Mouse (Mus musculus) embryonic facial prominence, embryonic 11.5 days (tissue): ENCODE measurements around the gene Trim46. TPM values are rescaled to one million over a fixed set of nuclear protein-coding genes. Genes with fewer than 3 reads are reported as not detected.

Experiments used
- ATAC-seq: fragments of 200-750 bp; cut with Nextera tagmentation; replicated peaks from 2 replicates; pipeline ENCODE4 v1.8.0; 2017; ENCODE audit warnings: low read depth; ENCODE audit not compliant: insufficient number of reproducible peaks, low FRiP score, low TSS enrichment
- DNase-seq: peaks from one replicate; pipeline ENCODE4 v3.0.0-alpha.2; 2015; ENCODE audit warnings: low spot score
- H3K27ac ChIP-seq: fragments of 300-500 bp; sonication (generic); replicated peaks from 2 replicates; pipeline ENCODE4 v1.5.1; 2014; ENCODE audit warnings: mild to moderate bottlenecking, low read depth, low read length, control low read depth
- H3K27me3 ChIP-seq: fragments of 300-500 bp; sonication (generic); 2 replicates; pipeline ENCODE4 v1.6.1; 2014; ENCODE audit warnings: mild to moderate bottlenecking, low read length, moderate library complexity, mixed read lengths; ENCODE audit not compliant: control insufficient read depth, insufficient read depth
- H3K36me3 ChIP-seq: fragments of 300-500 bp; sonication (generic); replicated peaks from 2 replicates; pipeline ENCODE4 v1.6.1; 2014; ENCODE audit warnings: low read depth, mild to moderate bottlenecking, low read length, moderate library complexity, mixed read lengths; ENCODE audit not compliant: control insufficient read depth, insufficient read depth
- H3K4me1 ChIP-seq: fragments of 300-500 bp; sonication (generic); 2 replicates; pipeline ENCODE4 v1.6.1; 2014; ENCODE audit warnings: low read length, mixed read lengths; ENCODE audit not compliant: control insufficient read depth, insufficient read depth
- H3K4me2 ChIP-seq: fragments of 300-500 bp; sonication (generic); 2 replicates; pipeline ENCODE4 v1.6.1; 2014; ENCODE audit warnings: low read depth, mild to moderate bottlenecking, control low read depth, low read length, moderate library complexity
- H3K4me3 ChIP-seq: fragments of 300-500 bp; sonication (generic); 2 replicates; pipeline ENCODE4 v1.5.1; 2014; ENCODE audit warnings: low read depth, low read length, control low read depth
- H3K9ac ChIP-seq: fragments of 300-500 bp; sonication (generic); replicated peaks from 2 replicates; pipeline ENCODE4 v1.6.1; 2014; ENCODE audit warnings: mild to moderate bottlenecking, control low read depth, low read length
- H3K9me3 ChIP-seq: fragments of 300-500 bp; sonication (generic); replicated peaks from 2 replicates; pipeline ENCODE4 v1.6.1; 2016; ENCODE audit warnings: mild to moderate bottlenecking, low read length, inconsistent platforms, mixed read lengths; ENCODE audit not compliant: control insufficient read depth
- WGBS: fragments of 180-500 bp; shearing (Covaris S2); extraction: QIAGEN DNeasy Blood & Tissue Kit; methylation state at CpG from one replicate; pipeline ENCODE4 v1.1.7; 2014; 5-methylcytosine and 5-hydroxymethylcytosine counted together
- polyA plus RNA-seq: library from polyadenylated mRNA; unstranded; fragments of >200 nt; fragmentation: Nextera tagmentation; extraction: Ambion mirVana; gene quantifications from 2 replicates; pipeline ENCODE4 v1.2.1, GENCODE M21; 2014

Trim46 gene
- polyA plus RNA-seq, 1 experiment from 2014 or later = 3.0 TPM

- no peak overlapping the region for H3K4me3 ChIP-seq
- H3K4me1 ChIP-seq = no peaks in the 10 kb centered on the region
- no peaks in the 10 kb centered on the region; the same call in 1 of the 2 replicates for H3K36me3 ChIP-seq
- H3K27me3 ChIP-seq = no peaks in the 10 kb centered on the region
- 43% methylated on average over 5 of the region's 5 CpGs for WGBS
- DNase-seq = no peak
- no peaks in the 10 kb centered on the region for H3K9me3 ChIP-seq
- ATAC-seq = no peak
- H3K4me2 ChIP-seq = no peak overlapping the region
- no peak overlapping the region for H3K9ac ChIP-seq
- no peak overlapping the region for H3K27ac ChIP-seq
Measured at GRCm38 (mm10) chr3:89287286-89287685, 41.2 kb upstream of the Trim46 start.

- DNase-seq = no peak
- no peak overlapping the region for H3K9ac ChIP-seq
- H3K27ac ChIP-seq = no peak overlapping the region
Measured at GRCm38 (mm10) chr3:89285526-89285925, 39.4 kb upstream of the Trim46 start.

GRCm38 (mm10) chr3:89284261-89284660 lies 38.2 kb upstream of the Trim46 start:
- 82% methylated on average over 3 of the region's 3 CpGs for WGBS
- Histone ChIP-seq H3K4me1 (peaks cover 6% of the 10 kb centered on the region; the same call in 1 of the 2 replicates), H3K27ac (no peak overlapping the region), H3K36me3 (no peaks in the 10 kb centered on the region), H3K4me2 (no peak overlapping the region), H3K27me3 (peaks cover 5% of the 10 kb centered on the region), H3K9me3 (no peaks in the 10 kb centered on the region), H3K4me3 (no peak overlapping the region), H3K9ac (no peak overlapping the region)
- no peak for DNase-seq
- ATAC-seq = no peak

More at GRCm38 (mm10) chr3:89285526-89285925, 39.4 kb upstream of the Trim46 start:
- no peak for ATAC-seq
- Histone ChIP-seq H3K9me3 (no peaks in the 10 kb centered on the region), H3K27me3 (peaks cover 1% of the 10 kb centered on the region; the same call in 1 of the 2 replicates), H3K4me2 (no peak overlapping the region), H3K36me3 (no peaks in the 10 kb centered on the region), H3K4me3 (no peak overlapping the region), H3K4me1 (no peaks in the 10 kb centered on the region)
- 36% methylated on average over 2 of the region's 2 CpGs for WGBS

GRCm38 (mm10) chr3:89282291-89282643 lies 36.2 kb upstream of the Trim46 start:
- H3K27me3 ChIP-seq = peaks cover 5% of the 10 kb centered on the region
- H3K4me1 ChIP-seq = peaks cover 16% of the 10 kb centered on the region
- WGBS = 22% methylated on average over 4 of the region's 4 CpGs
- no peak overlapping the region for H3K4me3 ChIP-seq
- H3K4me2 ChIP-seq = no peak overlapping the region
- DNase-seq (no peak), ATAC-seq (no peak)
- no peak overlapping the region for H3K27ac ChIP-seq
- H3K9ac ChIP-seq = 0 out of 2 replicates have a peak overlapping the region, but pooled peaks have one; percentile 11
- no peaks in the 10 kb centered on the region for H3K36me3 ChIP-seq
- no peaks in the 10 kb centered on the region for H3K9me3 ChIP-seq

GRCm38 (mm10) chr3:89281579-89282290 lies 35.6 kb upstream of the Trim46 start:
- 10% methylated on average over 20 of the region's 20 CpGs for WGBS
- H3K4me3 ChIP-seq = peak overlapping the region; percentile 49; the same call in 1 of the 2 replicates
- peaks cover 5% of the 10 kb centered on the region for H3K27me3 ChIP-seq
- no peak for ATAC-seq
- no peak overlapping the region for H3K27ac ChIP-seq
- no peaks in the 10 kb centered on the region for H3K9me3 ChIP-seq
- H3K9ac ChIP-seq = 0 out of 2 replicates have a peak overlapping the region, but pooled peaks have one; percentile 11
- H3K4me2 ChIP-seq = peak overlapping the region; percentile 43; the same call in 1 of the 2 replicates
- no peaks in the 10 kb centered on the region for H3K36me3 ChIP-seq
- peak; percentile 95 for DNase-seq
- peaks cover 16% of the 10 kb centered on the region for H3K4me1 ChIP-seq

- H3K4me2 ChIP-seq = peak within 1 kb of the TSS; percentile 43
- DNase-seq (peak; percentile 64), ATAC-seq (0 out of 2 replicates have a peak, but pooled peaks have one; percentile 29)
- under 1% methylated on average over 49 of the region's 52 CpGs for WGBS
- no peaks in the 10 kb centered on the region for H3K36me3 ChIP-seq
- H3K9ac ChIP-seq = peak within 1 kb of the TSS; percentile 68
- peaks cover 5% of the 10 kb centered on the region for H3K27me3 ChIP-seq
- no peaks in the 10 kb centered on the region for H3K9me3 ChIP-seq
- no peak within 1 kb of the TSS for H3K27ac ChIP-seq
- peak within 1 kb of the TSS; percentile 49 for H3K4me3 ChIP-seq
- peaks cover 16% of the 10 kb centered on the region for H3K4me1 ChIP-seq
Measured at GRCm38 (mm10) chr3:89280606-89281511, 34.8 kb upstream of the Trim46 start, which contains the start of gene Efna1. Gene Efna1, minus strand, starts transcription at chr3:89281142.

- DNase-seq (no peak), ATAC-seq (no peak)
- H3K36me3 ChIP-seq = no peaks in the 10 kb centered on the region
- H3K9ac ChIP-seq = peak overlapping the region; percentile 68
- WGBS = under 1% methylated on average over 29 of the region's 29 CpGs
- H3K27me3 ChIP-seq = peaks cover 5% of the 10 kb centered on the region
- peak overlapping the region; percentile 43 for H3K4me2 ChIP-seq
- H3K9me3 ChIP-seq = no peaks in the 10 kb centered on the region
- peaks cover 16% of the 10 kb centered on the region for H3K4me1 ChIP-seq
- no peak overlapping the region for H3K27ac ChIP-seq
- H3K4me3 ChIP-seq = peak overlapping the region; percentile 49
Measured at GRCm38 (mm10) chr3:89280050-89280605, 34.0 kb upstream of the Trim46 start.
